Mouse (Mus musculus) liver, postnatal 0 days (tissue): ENCODE results near the gene Apoc4.

Source experiments
- CTCF ChIP-seq: sonication (generic); IDR thresholded peaks from 2 replicates; pipeline ENCODE4 v1.5.1; 2016; ENCODE audit warnings: antibody characterized with exemption, low read depth
- EP300 ChIP-seq: IDR thresholded peaks from 2 replicates; pipeline ENCODE4 v1.6.1; 2016; ENCODE audit warnings: antibody characterized with exemption, low read depth, mild to moderate bottlenecking

DNA sequence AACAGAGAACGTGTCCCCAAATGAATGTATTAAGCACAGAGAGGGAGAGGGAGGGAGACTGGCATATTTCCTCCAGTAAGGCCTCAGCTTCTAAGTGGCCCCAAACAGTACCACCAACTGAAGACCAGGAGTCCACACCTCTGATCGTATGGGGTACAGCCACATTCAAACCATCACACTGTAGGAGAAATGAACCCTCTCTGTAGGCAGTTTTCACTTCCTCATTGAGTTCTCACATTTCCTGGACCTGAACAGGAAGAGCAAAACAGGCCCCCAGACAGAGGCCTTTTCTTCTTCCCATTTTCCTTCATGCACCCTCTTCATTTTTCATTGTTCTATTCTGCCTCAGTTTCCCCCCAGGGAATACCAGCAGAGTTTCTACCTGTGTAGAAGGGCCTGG lies 13.8 kb downstream of the Apoc4 start:
- no peak for TF ChIP-seq CTCF
- TF ChIP-seq EP300, result no peak
